9 mouse cellular contexts compared by ENCODE assay signal in genomic region chr16:32201004-32201325, GRCm38 (mm10). TPM values are rescaled to one million over a fixed set of nuclear protein-coding genes. Genes with fewer than 3 reads are reported as not detected.
DNase-seq lines count a peak whose midpoint lies in the region; ATAC-seq and TF ChIP-seq lines count a peak whose summit lies in the region.
"Had no signal": no experiment of that assay in that cellular context is flagged by ENCODE, and none has a peak within 500 bp of the region (broad histone marks: within the 10 kb centered on the region; RNA-seq: fewer than 3 reads in every experiment).

No protein-coding gene starts in this region.

- H3K9me3 ChIP-seq in forebrain, embryonic 14.5 days (replicated peaks; ENCODE audit: control insufficient read depth, low read length), result 0 out of 2 replicates have a peak, but pooled peaks cover 3% of the 10 kb centered on the region
- no peaks in the 10 kb centered on the region for H3K9me3 ChIP-seq in kidney, postnatal 0 days (replicated peaks; ENCODE audit: low read length)
- H3K9me3 ChIP-seq in neural tube, embryonic 13.5 days, result 0 out of 2 replicates have a peak, but pooled peaks cover 5% of the 10 kb centered on the region

- 0 out of 2 replicates have a peak overlapping the region, but pooled peaks have one; percentile 2 for H3K9ac ChIP-seq in forebrain, embryonic 14.5 days (ENCODE audit: low read length)
- H3K9ac ChIP-seq in kidney, postnatal 0 days (ENCODE audit: low read depth, low read length), result 0 out of 2 replicates have a peak overlapping the region, but pooled peaks have one; percentile 52
- H3K9ac ChIP-seq in neural tube, embryonic 13.5 days, result peak overlapping the region; percentile 45; the same call in 1 of the 2 replicates

- WGBS in forebrain, embryonic 14.5 days, result 38% methylated on average over 9 of the region's 9 CpGs
- WGBS in kidney, postnatal 0 days, result 21% methylated on average over 9 of the region's 9 CpGs
- 29% methylated on average over 9 of the region's 9 CpGs for WGBS in neural tube, embryonic 13.5 days

- no peaks in the 10 kb centered on the region for H3K27me3 ChIP-seq in forebrain, embryonic 14.5 days (replicated peaks; ENCODE audit: control insufficient read depth, insufficient read depth, low read length)
- no peaks in the 10 kb centered on the region for H3K27me3 ChIP-seq in kidney, postnatal 0 days (ENCODE audit: insufficient read depth, low read length)
- peaks cover 15% of the 10 kb centered on the region; the same call in 1 of the 2 replicates for H3K27me3 ChIP-seq in neural tube, embryonic 13.5 days

- no peak for ATAC-seq in forebrain, embryonic 14.5 days
- ATAC-seq in kidney, postnatal 0 days (replicated peaks; ENCODE audit: low FRiP score, low read depth), result no peak
- peak; percentile 43 for ATAC-seq in neural tube, embryonic 13.5 days (ENCODE audit: low read depth)
- no peak for ATAC-seq in granulocyte monocyte progenitor cell, adult 5-6 weeks (replicated peaks; ENCODE audit: poor library complexity, severe bottlenecking)

- H3K4me3 ChIP-seq in left cerebral cortex, adult 2 months, result peak overlapping the region; percentile 16; the same call in 1 of the 2 replicates
- H3K4me3 ChIP-seq in forebrain, embryonic 14.5 days (ENCODE audit: low read depth, low read length), result no peak overlapping the region
- peak overlapping the region; percentile 37; the same call in 1 of the 2 replicates for H3K4me3 ChIP-seq in kidney, postnatal 0 days (replicated peaks; ENCODE audit: low read depth, low read length)
- H3K4me3 ChIP-seq in neural tube, embryonic 13.5 days, result peak overlapping the region; percentile 15

- intact Hi-C loops in left cerebral cortex, adult 2 months (cut with DNase I), result loop anchor here (5.0 kb wide), 2 partner anchors 69 to 84 kb away; no protein-coding TSS in a partner anchor

- peak overlapping the region; percentile 9; the same call in 1 of the 2 replicates for H3K4me2 ChIP-seq in forebrain, embryonic 14.5 days (ENCODE audit: low read length)
- peak overlapping the region; percentile 64 for H3K4me2 ChIP-seq in kidney, postnatal 0 days (ENCODE audit: low read length)
- H3K4me2 ChIP-seq in neural tube, embryonic 13.5 days, result peak overlapping the region; percentile 44

- H3K27ac ChIP-seq in left cerebral cortex, adult 2 months, result peak overlapping the region; percentile 63; the same call in 1 of the 2 replicates
- H3K27ac ChIP-seq in forebrain, embryonic 14.5 days (ENCODE audit: low read depth, low read length), result no peak overlapping the region
- H3K27ac ChIP-seq in kidney, postnatal 0 days, result peak overlapping the region; percentile 90
- H3K27ac ChIP-seq in neural tube, embryonic 13.5 days (replicated peaks), result peak overlapping the region; percentile 75

- H3K36me3 ChIP-seq in forebrain, embryonic 14.5 days (ENCODE audit: control insufficient read depth, insufficient read depth, low read length), result no peaks in the 10 kb centered on the region
- no peaks in the 10 kb centered on the region for H3K36me3 ChIP-seq in kidney, postnatal 0 days (ENCODE audit: insufficient read depth, low read length)
- H3K36me3 ChIP-seq in neural tube, embryonic 13.5 days, result no peaks in the 10 kb centered on the region

- no peak for DNase-seq in left cerebral cortex, adult 2 months (ENCODE audit: extremely low spot score in 1 of 2, low spot score in 2 of 2)
- no peak for DNase-seq in left cerebral cortex, adult 11 months (ENCODE audit: low spot score)
- DNase-seq in forebrain, embryonic 14.5 days (ENCODE audit: low spot score), result no peak
- DNase-seq in kidney, postnatal 0 days (ENCODE audit: low spot score), result no peak
- no peak for DNase-seq in adrenal gland, adult (ENCODE audit: inconsistent age in 2 of 2, low spot score in 1 of 2)
- DNase-seq in ovary, postnatal 14 days (ENCODE audit: low spot score), result no peak
- DNase-seq: cerebellum, adult 9-11 months had no signal

- no peaks in the 10 kb centered on the region for H3K4me1 ChIP-seq in forebrain, embryonic 14.5 days (ENCODE audit: control insufficient read depth, insufficient read depth, low read length)
- peaks cover 3% of the 10 kb centered on the region; the same call in 1 of the 2 replicates for H3K4me1 ChIP-seq in kidney, postnatal 0 days (replicated peaks; ENCODE audit: insufficient read depth, low read length)
- peaks cover 6% of the 10 kb centered on the region for H3K4me1 ChIP-seq in neural tube, embryonic 13.5 days (replicated peaks)

- TF ChIP-seq CTCF in left cerebral cortex, adult 2 months (IDR thresholded peaks at IDR 0.05), result no peak
- no peak for TF ChIP-seq CTCF in kidney, postnatal 0 days (IDR thresholded peaks at IDR 0.05; ENCODE audit: low read depth)

RNA-seq across cellular contexts. Expression of gene Bex6, which starts 21.3 kb away (rescaled TPM):
- total RNA-seq in left cerebral cortex, adult 2 months (2021), result not detected
- polyA plus RNA-seq in forebrain, embryonic 14.5 days (2014; fragmentation: Nextera tagmentation; extraction: Ambion mirVana), result not detected in 2 replicates
- polyA plus RNA-seq in kidney, postnatal 0 days (2015; fragmentation: Nextera tagmentation; extraction: Ambion mirVana), result not detected in 2 replicates
- polyA plus RNA-seq in neural tube, embryonic 13.5 days (2015; fragmentation: Nextera tagmentation; extraction: Ambion mirVana), result not detected in 2 replicates
- total RNA-seq in granulocyte monocyte progenitor cell, adult 5-6 weeks (2014; fragmentation: Nextera tagmentation), result 102 and 159 TPM in 2 replicates
- 86.7 and 90.4 TPM in 2 replicates for total RNA-seq in granulocyte monocyte progenitor cell, adult 5-6 weeks (2017)

RNA-seq across cellular contexts. Expression of gene Nrros, which starts 35.6 kb away (rescaled TPM):
- total RNA-seq in left cerebral cortex, adult 2 months (2021), result 1 to 10 TPM; 8.7 to 9.1 TPM
- 7.9 and 10.6 TPM in 2 replicates for polyA plus RNA-seq in forebrain, embryonic 14.5 days (2014; fragmentation: Nextera tagmentation; extraction: Ambion mirVana)
- 13.9 and 15.3 TPM in 2 replicates for polyA plus RNA-seq in kidney, postnatal 0 days (2015; fragmentation: Nextera tagmentation; extraction: Ambion mirVana)
- 8.1 and 9.9 TPM in 2 replicates for polyA plus RNA-seq in neural tube, embryonic 13.5 days (2015; fragmentation: Nextera tagmentation; extraction: Ambion mirVana)
- 185 and 192 TPM in 2 replicates for total RNA-seq in granulocyte monocyte progenitor cell, adult 5-6 weeks (2014; fragmentation: Nextera tagmentation)
- 110 and 119 TPM in 2 replicates for total RNA-seq in granulocyte monocyte progenitor cell, adult 5-6 weeks (2017)

RNA-seq across cellular contexts. Expression of gene Fbxo45, which starts 46.0 kb away (rescaled TPM):
- 10 to 100 TPM; 46.6 to 50.7 TPM for total RNA-seq in left cerebral cortex, adult 2 months (2021)
- polyA plus RNA-seq in forebrain, embryonic 14.5 days (2014; fragmentation: Nextera tagmentation; extraction: Ambion mirVana), result 10.6 and 10.7 TPM in 2 replicates
- 7.1 and 8.1 TPM in 2 replicates for polyA plus RNA-seq in kidney, postnatal 0 days (2015; fragmentation: Nextera tagmentation; extraction: Ambion mirVana)
- 15.8 and 18.4 TPM in 2 replicates for polyA plus RNA-seq in neural tube, embryonic 13.5 days (2015; fragmentation: Nextera tagmentation; extraction: Ambion mirVana)
- total RNA-seq in granulocyte monocyte progenitor cell, adult 5-6 weeks (2014; fragmentation: Nextera tagmentation), result 10.8 and 17.9 TPM in 2 replicates
- 21.9 and 22.5 TPM in 2 replicates for total RNA-seq in granulocyte monocyte progenitor cell, adult 5-6 weeks (2017)

RNA-seq across cellular contexts. Expression of gene Wdr53, which starts 46.1 kb away (rescaled TPM):
- total RNA-seq in left cerebral cortex, adult 2 months (2021), result 10 to 100 TPM in 1 of 2 experiments, 1 to 10 TPM in 1; 9.3 to 12.0 TPM
- 15.8 and 16.5 TPM in 2 replicates for polyA plus RNA-seq in forebrain, embryonic 14.5 days (2014; fragmentation: Nextera tagmentation; extraction: Ambion mirVana)
- polyA plus RNA-seq in kidney, postnatal 0 days (2015; fragmentation: Nextera tagmentation; extraction: Ambion mirVana), result 18.6 and 20.2 TPM in 2 replicates
- 16.4 and 17.1 TPM in 2 replicates for polyA plus RNA-seq in neural tube, embryonic 13.5 days (2015; fragmentation: Nextera tagmentation; extraction: Ambion mirVana)
- 13.5 and 22.1 TPM in 2 replicates for total RNA-seq in granulocyte monocyte progenitor cell, adult 5-6 weeks (2014; fragmentation: Nextera tagmentation)
- 12.9 and 16.0 TPM in 2 replicates for total RNA-seq in granulocyte monocyte progenitor cell, adult 5-6 weeks (2017)

Comparison
In these comparisons a context has a peak if more than half of its experiments do, and no peak if none do; other contexts are left out.
1. H3K4me2 ChIP-seq: peak in every context shown above with its lines; median percentile 64 in kidney, postnatal 0 days; 44 in neural tube, embryonic 13.5 days; 9 in forebrain, embryonic 14.5 days.
2. H3K9ac ChIP-seq: peak in every context shown above with its lines; median percentile 52 in kidney, postnatal 0 days; 45 in neural tube, embryonic 13.5 days; 2 in forebrain, embryonic 14.5 days.